Mouse (Mus musculus) ovary, adult 2 months (tissue): ENCODE data around the gene Gria4. TPM values are rescaled to one million over a fixed set of nuclear protein-coding genes. Genes with fewer than 3 reads are reported as not detected.

ENCODE experiments used
- polyA plus RNA-seq: library from polyadenylated mRNA; depleted of rRNA; stranded (reverse); fragments of >200 nt; gene quantifications from 2 replicates; pipeline ENCODE4 v1.2.3, GENCODE M21; 2012; rRNA removed

Gene Gria4
- 0.03 and 0.10 TPM in 2 replicates for polyA plus RNA-seq

GRCm38 (mm10) chr9:4795544-4796288 is at the start of gene Gria4:
Gene Gria4, minus strand, starts transcription at chr9:4796234.

GRCm38 (mm10) chr9:4375828-4376639 is 420.0 kb downstream of the Gria4 start, which contains the start of gene Msantd4:
Gene Msantd4, plus strand, starts transcription at chr9:4376562.

